8 mouse cellular contexts compared by ENCODE assay signal in the genomic region with DNA sequence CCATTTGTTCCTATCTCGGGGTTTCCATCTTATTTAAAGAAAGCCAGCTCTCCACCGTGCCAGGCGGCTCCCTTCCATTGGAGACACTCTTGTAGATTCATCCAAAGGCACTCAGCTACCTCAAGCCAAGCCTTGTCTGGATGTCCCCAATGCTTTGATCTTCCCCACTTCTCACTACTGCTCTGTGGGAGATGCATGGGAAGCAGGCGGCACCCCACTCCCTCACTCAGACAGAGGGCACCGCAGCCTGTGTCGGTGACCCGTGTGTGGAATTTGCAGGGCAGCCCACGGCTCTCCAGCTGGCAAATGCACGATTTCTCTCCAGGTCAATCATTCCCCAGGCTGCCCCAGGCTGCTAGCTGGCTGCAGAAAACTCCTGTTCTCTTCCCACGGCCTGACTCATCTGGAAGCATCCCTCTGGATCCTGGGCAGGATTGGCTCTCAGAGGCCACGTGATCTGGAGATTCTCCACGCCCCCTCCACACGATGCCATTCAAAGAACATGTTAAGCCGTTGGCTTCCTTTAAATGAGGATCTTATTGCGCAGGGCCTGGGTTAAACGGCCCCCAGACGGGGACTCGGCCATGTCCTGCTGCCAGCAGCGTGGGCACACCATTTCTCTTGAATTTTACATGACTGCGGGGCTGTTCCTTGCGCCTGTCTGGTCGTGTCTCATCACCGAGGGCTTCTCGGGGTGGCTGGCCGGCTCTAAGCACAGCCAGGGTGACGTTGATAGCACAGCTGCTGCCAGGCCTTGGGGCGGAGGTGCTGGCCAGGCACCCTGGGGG. TPM values are rescaled to one million over a fixed set of nuclear protein-coding genes. Genes with fewer than 3 reads are reported as not detected.
A peak's percentile ranks its signal among the peaks of the same experiment; 100 is the strongest.
DNase-seq lines count a peak whose midpoint lies in the region; ATAC-seq lines count a peak whose summit lies in the region.

No protein-coding gene starts in this region.

- peaks cover 17% of the 10 kb centered on the region; the same call in 1 of the 2 replicates for H3K27me3 ChIP-seq in liver, embryonic 12.5 days (replicated peaks)
- 0 out of 2 replicates have a peak, but pooled peaks cover 2% of the 10 kb centered on the region for H3K27me3 ChIP-seq in embryonic facial prominence, embryonic 11.5 days (ENCODE audit: control insufficient read depth, insufficient read depth, low read length)
- H3K27me3 ChIP-seq in neural tube, embryonic 11.5 days (ENCODE audit: control insufficient read depth, insufficient read depth, low read length) = peaks cover 5% of the 10 kb centered on the region; the same call in 1 of the 2 replicates

- H3K9ac ChIP-seq in liver, embryonic 12.5 days = no peak overlapping the region
- peak overlapping the region; percentile 52 for H3K9ac ChIP-seq in embryonic facial prominence, embryonic 11.5 days (replicated peaks; ENCODE audit: low read length)
- H3K9ac ChIP-seq in neural tube, embryonic 11.5 days (ENCODE audit: low read length) = peak overlapping the region; percentile 60

- no peak for ATAC-seq in liver, embryonic 12.5 days
- peak; percentile 74 for ATAC-seq in embryonic facial prominence, embryonic 11.5 days (replicated peaks; ENCODE audit: insufficient number of reproducible peaks, low FRiP score, low TSS enrichment, low read depth)
- peak; percentile 92 for ATAC-seq in neural tube, embryonic 11.5 days (ENCODE audit: insufficient read depth, low FRiP score, low TSS enrichment)
- no peak for ATAC-seq in inflammation-experienced regulatory T-cells, adult 6 months

- 23% methylated on average over 27 of the region's 27 CpGs for WGBS in liver, embryonic 12.5 days (ENCODE audit: insufficient replicate concordance)
- whole genome bisulfite sequencing in embryonic facial prominence, embryonic 11.5 days = 21% methylated on average over 27 of the region's 27 CpGs
- WGBS in neural tube, embryonic 11.5 days = 19% methylated on average over 27 of the region's 27 CpGs

- H3K4me3 ChIP-seq in liver, embryonic 12.5 days = no peak overlapping the region
- peak overlapping the region; percentile 23 for H3K4me3 ChIP-seq in embryonic facial prominence, embryonic 11.5 days (ENCODE audit: low read depth, low read length)
- peak overlapping the region; percentile 18; the same call in 1 of the 2 replicates for H3K4me3 ChIP-seq in neural tube, embryonic 11.5 days (ENCODE audit: low read depth, low read length)

- no peaks in the 10 kb centered on the region for H3K9me3 ChIP-seq in liver, embryonic 12.5 days (replicated peaks)
- H3K9me3 ChIP-seq in embryonic facial prominence, embryonic 11.5 days (replicated peaks; ENCODE audit: control insufficient read depth, low read length) = no peaks in the 10 kb centered on the region
- no peaks in the 10 kb centered on the region for H3K9me3 ChIP-seq in neural tube, embryonic 11.5 days (ENCODE audit: control insufficient read depth, low read length)

- no peaks in the 10 kb centered on the region for H3K36me3 ChIP-seq in liver, embryonic 12.5 days
- H3K36me3 ChIP-seq in embryonic facial prominence, embryonic 11.5 days (replicated peaks; ENCODE audit: control insufficient read depth, insufficient read depth, low read depth, low read length) = no peaks in the 10 kb centered on the region
- H3K36me3 ChIP-seq in neural tube, embryonic 11.5 days (ENCODE audit: control insufficient read depth, insufficient read depth, low read length) = no peaks in the 10 kb centered on the region

- H3K4me2 ChIP-seq in liver, embryonic 12.5 days = peak overlapping the region; percentile 22; the same call in 1 of the 2 replicates
- H3K4me2 ChIP-seq in embryonic facial prominence, embryonic 11.5 days (ENCODE audit: low read depth, low read length) = peak overlapping the region; percentile 49
- H3K4me2 ChIP-seq in neural tube, embryonic 11.5 days (ENCODE audit: low read depth) = peak overlapping the region; percentile 57

- H3K4me1 ChIP-seq in liver, embryonic 12.5 days = no peaks in the 10 kb centered on the region
- H3K4me1 ChIP-seq in embryonic facial prominence, embryonic 11.5 days (ENCODE audit: control insufficient read depth, insufficient read depth, low read length) = no peaks in the 10 kb centered on the region; the same call in 1 of the 2 replicates
- peaks cover 9% of the 10 kb centered on the region; the same call in 1 of the 2 replicates for H3K4me1 ChIP-seq in neural tube, embryonic 11.5 days (ENCODE audit: control insufficient read depth, insufficient read depth, low read length)

- intact Hi-C loops in heart, postnatal 25 days (cut with DNase I) = no loop called here

- DNase-seq in liver = no peak
- DNase-seq in embryonic facial prominence, embryonic 11.5 days (ENCODE audit: low spot score) = peak; percentile 84
- DNase-seq in heart, postnatal 25 days (ENCODE audit: low spot score) = peak; percentile 13
- DNase-seq in left cerebral cortex, adult 18-20 months (ENCODE audit: low spot score in 2 of 2) = peak; percentile 73 to 83
- DNase-seq in neural tube, embryonic 11.5 days (ENCODE audit: low spot score) = peak; percentile 82
- DNase-seq in urinary bladder, adult 2 months (ENCODE audit: low spot score) = no peak

- H3K27ac ChIP-seq in liver, embryonic 12.5 days = no peak overlapping the region
- no peak overlapping the region for H3K27ac ChIP-seq in embryonic facial prominence, embryonic 11.5 days (replicated peaks; ENCODE audit: low read depth, low read length)
- H3K27ac ChIP-seq in neural tube, embryonic 11.5 days (ENCODE audit: low read depth, low read length) = peak overlapping the region; percentile 39; the same call in 1 of the 2 replicates

RNA-seq across cellular contexts. Expression of gene Hmx1, which starts 58.9 kb away (rescaled TPM):
- 0.32 TPM in 1 of 2 replicates, not detected in the other for polyA plus RNA-seq in liver, embryonic 12.5 days (2016; fragmentation: Nextera tagmentation; extraction: Ambion mirVana)
- 11.8 and 12.3 TPM in 2 replicates for polyA plus RNA-seq in embryonic facial prominence, embryonic 11.5 days (2014; fragmentation: Nextera tagmentation; extraction: Ambion mirVana)
- total RNA-seq in heart, postnatal 25 days (2021) = not detected
- not detected for total RNA-seq in left cerebral cortex, adult 18-20 months (2021)
- polyA plus RNA-seq in neural tube, embryonic 11.5 days (2014; fragmentation: Nextera tagmentation; extraction: Ambion mirVana) = 7.3 and 8.5 TPM in 2 replicates
- polyA plus RNA-seq in urinary bladder, adult 2 months (2012; rRNA removed) = 0.04 TPM in 1 of 2 replicates, not detected in the other
- polyA plus RNA-seq in inflammation-experienced regulatory T-cells, adult 6 months (2017; shearing (Covaris generic)) = not detected

Comparison
In these comparisons a context has a peak if more than half of its experiments do, and no peak if none do; other contexts are left out.
1. ATAC-seq: peak in embryonic facial prominence, embryonic 11.5 days (single experiment) and neural tube, embryonic 11.5 days (single experiment); none in liver, embryonic 12.5 days (single experiment) and inflammation-experienced regulatory T-cells, adult 6 months (single experiment).
2. DNase-seq: peak in embryonic facial prominence, embryonic 11.5 days (single experiment), heart, postnatal 25 days (single experiment), left cerebral cortex, adult 18-20 months (2 of 2) and neural tube, embryonic 11.5 days (single experiment); none in liver (single experiment) and urinary bladder, adult 2 months (single experiment).
3. Peak in every context shown above with its lines, with median percentiles within 50 percentile points of each other: H3K4me2 ChIP-seq.